Mouse (Mus musculus) cerebellum, adult (tissue): Measurements from ENCODE around the gene Slc5a5.

Experiments
- ATAC-seq: cut with Nextera tagmentation; 2 replicates; pipeline ENCODE4 v1.9.2; 2017; ENCODE audit warnings: mild to moderate bottlenecking, moderate library complexity, mixed read lengths; ENCODE audit not compliant: insufficient number of reproducible peaks, low FRiP score, low TSS enrichment

Slc5a5 gene

DNA sequence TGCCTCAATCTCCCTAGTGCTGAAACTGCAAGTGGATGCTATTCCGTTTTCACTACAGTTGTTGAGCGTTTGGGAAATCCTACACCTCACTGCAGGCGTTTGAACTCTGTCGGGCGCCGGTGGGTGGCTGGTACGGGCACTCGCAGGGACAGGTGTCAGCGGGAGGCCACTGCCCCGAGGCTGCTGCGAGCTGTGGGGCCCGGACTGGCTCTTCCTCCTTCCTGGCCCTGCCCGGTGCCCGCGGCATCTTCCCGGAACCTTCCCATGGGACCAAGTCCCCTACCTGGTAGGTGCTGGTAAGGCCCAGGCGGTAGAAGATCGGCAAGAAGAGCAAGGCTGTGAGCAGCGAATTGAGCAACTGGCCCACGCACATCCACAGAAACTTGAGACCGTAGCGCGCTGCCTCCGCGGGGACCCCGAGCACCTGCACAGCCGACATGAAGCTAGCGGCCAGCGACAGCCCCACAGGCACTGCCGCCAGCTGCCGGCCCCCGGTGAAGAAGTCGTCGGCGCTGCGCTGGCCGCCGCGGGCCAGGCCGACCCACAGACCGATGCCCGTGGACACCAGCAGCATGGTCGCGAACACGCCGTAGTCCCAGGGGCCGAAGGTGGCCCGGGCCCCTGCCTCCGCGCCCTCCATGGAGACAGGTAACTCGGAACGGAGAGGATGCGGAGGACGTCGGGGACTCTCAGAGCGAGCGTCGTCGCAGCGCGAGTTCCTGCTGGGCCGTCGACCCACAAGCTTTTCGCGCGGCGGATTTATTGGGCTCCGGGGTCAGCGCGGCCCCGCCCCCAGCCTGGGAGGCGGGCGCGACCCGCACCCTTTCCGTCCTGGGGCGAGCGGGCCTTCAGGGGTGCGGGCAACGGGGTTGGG is at the start of gene Slc5a5:
TSS of gene Slc5a5 (minus strand) at position 736 of the 874 bp plus-strand sequence.
- no peak for ATAC-seq

DNA sequence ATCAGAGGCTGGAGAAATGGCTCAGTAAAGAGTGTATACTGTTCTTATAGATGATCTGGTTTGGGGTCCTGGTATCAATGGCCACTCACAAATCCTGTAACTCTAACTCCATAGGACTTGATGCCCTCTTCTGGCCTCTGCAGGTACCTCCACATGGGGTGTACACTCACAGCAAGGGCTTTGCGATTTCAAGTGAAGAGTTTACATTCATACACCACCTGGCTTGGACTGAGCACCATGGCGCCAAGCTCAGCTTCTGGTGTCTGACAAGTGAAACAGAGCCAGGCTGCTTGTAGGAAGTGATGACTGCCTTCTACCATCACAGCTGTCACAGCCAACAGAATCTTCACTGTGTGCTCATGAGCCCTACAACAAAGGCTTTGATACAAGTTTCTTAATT is 48.9 kb upstream of the Slc5a5 start:
- no peak for ATAC-seq

- ATAC-seq, result no peak
These were observed 44.6 kb upstream of the Slc5a5 start for GRCm38 (mm10) chr8:70937200-70937599.

GRCm38 (mm10) chr8:70934786-70935185 is 42.2 kb upstream of the Slc5a5 start:
- no peak for ATAC-seq

GRCm38 (mm10) chr8:70933036-70933435 is 40.5 kb upstream of the Slc5a5 start:
- ATAC-seq, result no peak

- ATAC-seq, result no peak
These were observed 39.2 kb upstream of the Slc5a5 start for GRCm38 (mm10) chr8:70931731-70932130.

DNA sequence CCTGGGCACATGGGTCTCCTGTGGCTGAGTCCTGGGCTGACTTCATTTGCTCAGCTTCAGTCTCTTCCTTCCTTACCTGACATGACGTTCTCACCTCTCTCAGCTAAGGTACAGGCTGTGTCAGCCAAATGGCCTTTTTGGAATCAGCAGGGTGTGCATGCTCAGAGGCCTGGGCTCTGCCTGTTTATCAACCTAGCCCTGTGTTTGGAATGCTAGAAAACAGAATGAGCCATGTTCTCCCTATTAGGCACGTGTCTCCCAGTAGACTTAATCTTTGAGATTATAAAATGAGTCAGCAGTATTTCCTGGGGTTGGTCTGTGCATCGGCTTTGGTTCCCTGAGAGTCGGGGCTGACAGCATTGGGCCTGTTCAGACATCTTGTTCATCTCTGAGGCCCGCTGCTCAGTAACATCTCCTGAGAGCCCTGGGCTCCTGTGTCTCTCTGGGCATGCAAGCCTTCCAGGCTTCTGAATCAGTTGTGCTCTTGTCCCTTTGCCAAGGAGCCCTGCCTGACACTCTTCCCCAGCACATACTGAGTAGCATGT is 36.3 kb upstream of the Slc5a5 start:
- no peak for ATAC-seq

DNA sequence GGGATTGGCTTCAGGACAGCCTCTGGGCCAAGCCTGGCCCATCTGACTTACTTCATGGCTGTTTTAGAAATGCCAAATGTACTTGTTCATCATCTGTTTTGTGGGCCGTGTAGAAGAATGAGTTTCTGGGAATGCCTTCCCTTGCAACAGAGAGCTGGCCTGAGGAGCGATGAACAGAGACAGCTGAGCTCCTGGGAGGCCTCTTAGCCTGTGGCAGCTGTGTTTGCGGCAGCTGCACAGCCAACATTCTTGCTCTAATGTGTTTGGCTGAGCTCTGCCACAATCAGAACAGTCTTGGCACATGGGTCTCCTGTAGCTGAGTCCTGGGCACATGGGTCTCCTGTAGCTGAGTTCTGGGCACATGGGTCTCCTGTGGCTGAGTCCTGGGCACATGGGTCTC is 35.5 kb upstream of the Slc5a5 start:
- ATAC-seq, result no peak

DNA sequence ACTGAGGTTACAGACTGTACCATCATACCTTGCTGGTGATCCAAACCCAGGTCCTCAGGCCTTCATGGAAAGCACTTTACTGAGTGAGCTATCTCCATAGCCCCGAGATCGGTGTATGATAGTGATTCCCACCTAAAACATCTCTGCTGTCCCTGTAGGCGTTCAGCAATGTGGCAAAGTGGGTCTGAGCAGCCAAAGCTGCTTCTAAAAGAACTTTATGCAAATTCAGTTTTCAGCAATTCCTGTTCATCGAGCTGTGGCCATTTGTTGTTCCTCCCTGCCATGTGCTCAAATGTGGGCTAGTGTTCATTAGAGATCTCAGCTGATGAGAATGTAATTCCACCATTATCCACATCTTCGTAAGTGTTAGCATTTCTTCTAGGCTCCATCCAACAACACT is 33.8 kb upstream of the Slc5a5 start:
- no peak for ATAC-seq

GRCm38 (mm10) chr8:70925754-70926153 is 33.2 kb upstream of the Slc5a5 start:
- no peak for ATAC-seq

DNA sequence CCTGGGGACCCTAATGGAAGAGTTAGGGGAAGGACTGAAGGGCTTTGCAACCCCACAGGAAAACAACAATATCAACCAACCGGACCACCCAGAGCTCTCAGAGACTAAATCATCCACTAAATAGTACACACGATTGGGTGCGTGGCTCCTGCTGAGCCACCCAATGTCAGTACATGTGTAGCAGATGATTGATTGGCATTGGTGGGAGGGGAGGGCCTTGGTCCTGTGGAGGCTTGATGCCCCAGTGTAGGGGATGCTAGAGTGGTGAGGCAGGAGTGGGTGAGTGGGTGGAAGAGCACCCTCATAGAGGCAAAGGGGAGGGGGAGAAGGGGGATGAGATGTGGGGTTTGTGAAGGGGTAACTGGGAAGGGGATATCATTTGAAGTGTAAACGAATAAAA is 31.6 kb upstream of the Slc5a5 start:
- ATAC-seq, result no peak

DNA sequence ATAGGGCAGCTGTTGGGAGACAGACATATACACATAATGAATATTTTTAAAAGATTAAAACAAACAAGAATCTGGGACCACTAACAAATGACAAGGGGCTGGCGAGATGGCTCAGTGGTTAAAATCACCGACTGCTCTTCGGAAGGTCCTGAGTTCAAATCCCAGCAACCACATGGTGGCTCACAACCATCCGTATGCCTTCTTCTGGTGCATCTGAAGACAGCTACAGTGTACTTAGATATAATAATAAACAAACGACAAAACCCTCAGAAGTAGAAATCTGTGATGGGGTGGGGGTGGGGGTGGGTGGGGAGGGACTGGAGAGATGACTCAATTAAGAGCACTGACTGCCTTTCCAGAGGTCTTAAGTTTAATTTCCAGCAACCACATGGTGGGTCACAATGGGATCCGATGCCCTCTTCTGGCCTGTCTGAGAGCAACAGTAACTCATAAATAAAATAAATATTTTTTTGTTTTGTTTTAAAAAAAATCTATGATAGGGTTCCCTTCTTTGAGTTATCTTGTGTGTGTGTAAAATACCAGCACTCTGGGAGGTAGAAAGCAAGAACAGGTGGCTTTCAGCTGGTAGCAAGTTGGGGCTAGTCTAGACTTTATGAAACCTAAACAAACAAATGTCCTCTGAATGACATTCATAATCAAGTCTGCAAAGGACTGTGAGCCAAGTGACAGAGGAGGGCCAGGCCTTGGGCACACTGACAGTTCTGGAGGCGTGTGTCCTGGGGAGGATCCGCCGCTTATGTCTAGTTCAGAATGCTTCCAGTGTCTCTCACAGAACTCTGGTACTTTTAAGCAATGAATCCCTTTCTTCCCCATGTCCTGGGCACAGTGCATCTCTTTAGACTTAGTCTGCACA is 27.7 kb upstream of the Slc5a5 start:
- ATAC-seq, result no peak

- ATAC-seq, result no peak
These were observed 22.1 kb upstream of the Slc5a5 start for GRCm38 (mm10) chr8:70914704-70915103.

- no peak for ATAC-seq
These were observed 21.0 kb upstream of the Slc5a5 start for GRCm38 (mm10) chr8:70913523-70913922.

DNA sequence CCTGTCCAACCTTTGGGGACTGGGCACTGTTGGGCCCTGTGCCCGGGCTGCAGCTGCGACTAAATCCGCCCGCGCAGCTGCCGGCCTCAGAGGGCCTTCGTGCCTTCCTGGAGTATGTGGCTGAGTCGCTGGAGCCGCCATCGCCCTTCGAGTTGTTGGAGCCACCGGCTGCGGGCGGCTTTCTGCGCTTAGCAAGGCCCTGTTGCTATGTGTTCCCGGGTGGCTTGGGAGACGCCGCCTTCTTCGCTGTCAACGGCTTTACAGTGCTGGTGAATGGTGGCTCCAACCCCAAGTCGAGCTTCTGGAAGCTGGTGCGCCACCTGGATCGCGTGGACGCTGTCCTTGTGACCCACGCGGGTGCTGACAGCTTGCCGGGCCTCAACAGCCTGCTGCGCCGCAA is 20.4 kb upstream of the Slc5a5 start:
- ATAC-seq, result no peak

DNA sequence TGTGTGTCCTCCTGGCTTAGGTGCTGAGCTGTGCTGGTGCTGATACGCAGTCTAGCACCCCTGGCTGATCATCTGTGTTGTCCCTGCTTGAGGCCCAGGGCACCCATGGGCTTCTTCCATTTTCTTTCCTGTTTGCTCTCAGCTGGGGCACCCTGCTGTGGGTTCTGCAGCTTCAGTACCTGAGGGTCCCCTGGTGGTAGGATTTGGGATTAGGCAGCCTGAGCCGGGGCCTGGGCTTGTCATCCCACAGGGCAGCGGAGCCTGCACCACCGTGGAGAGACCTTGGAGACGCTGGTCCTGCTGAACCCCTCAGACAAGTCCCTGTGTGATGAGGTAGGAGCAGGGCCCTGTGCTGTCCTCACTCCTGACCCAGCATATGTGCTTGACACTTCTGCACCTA is 19.0 kb upstream of the Slc5a5 start:
- no peak for ATAC-seq

- no peak for ATAC-seq
These were observed 15.0 kb upstream of the Slc5a5 start for GRCm38 (mm10) chr8:70907518-70907917.

GRCm38 (mm10) chr8:70905831-70906736 is 13.5 kb upstream of the Slc5a5 start, which contains the start of gene Map1s:
Gene Map1s (plus strand): TSS chr8:70905932.
- peak; percentile 69 for ATAC-seq

GRCm38 (mm10) chr8:70905463-70905830 is 12.9 kb upstream of the Slc5a5 start:
- ATAC-seq, result peak; percentile 29; the same call in 1 of the 2 replicates

DNA sequence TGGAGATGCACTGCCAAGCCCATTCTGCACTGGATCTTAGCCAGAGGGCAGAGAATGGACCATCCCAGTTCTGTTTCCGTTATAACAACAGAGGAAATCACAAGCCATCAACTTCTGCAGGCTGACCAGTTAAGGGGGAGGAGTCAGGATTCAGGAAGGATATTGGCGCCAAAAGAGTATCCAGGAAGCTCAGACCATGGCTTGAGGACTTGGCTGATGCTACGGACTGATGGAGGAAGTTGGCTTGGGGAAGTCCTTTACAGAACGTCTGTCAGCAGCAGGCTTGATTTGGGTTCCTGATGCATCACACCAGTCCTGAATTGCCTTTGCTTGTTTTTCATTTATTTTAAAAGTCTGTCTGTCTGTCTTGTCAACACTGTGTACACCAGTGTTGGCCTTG is 12.0 kb upstream of the Slc5a5 start:
- ATAC-seq, result no peak
